Mouse (Mus musculus) hindlimb bud, embryonic 11.5 days (tissue): ENCODE measurements at regions not wholly inside any gene's neighbourhood (a gene's known extent, or its start where the extent isn't known, plus 50 kb on each side); places are given as distances from the start of the nearest gene placed in this dataset.

Experiments
- DNase-seq: peaks from one replicate; pipeline ENCODE4 v3.0.0-alpha.2; 2012; ENCODE audit warnings: low read depth, low spot score; ENCODE audit errors: extremely low spot score

DNA sequence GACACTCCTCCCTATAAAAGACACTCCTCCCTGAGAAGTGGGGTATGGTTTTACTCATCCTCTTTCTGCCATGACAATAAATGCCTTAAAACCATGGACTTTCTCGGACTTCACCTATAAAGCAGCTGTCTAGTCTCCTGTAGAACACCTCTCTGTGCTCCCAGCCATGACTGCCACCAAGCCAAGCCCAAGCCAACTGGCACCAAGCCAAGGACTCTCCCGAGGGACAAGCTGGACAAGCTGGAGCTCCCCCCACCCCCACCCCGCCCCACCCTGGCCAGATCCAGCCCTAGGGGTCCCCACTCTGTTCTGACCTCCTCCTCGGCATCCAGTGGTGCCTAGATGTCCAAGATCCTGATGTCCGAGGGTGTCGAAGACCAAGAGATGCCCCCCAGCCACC lies 76.6 kb upstream of the Plcl2 start:
- DNase-seq: no peak

- no peak for DNase-seq
These were observed 70.2 kb upstream of the Plcl2 start for GRCm38 (mm10) chr17:50438960-50439359.

GRCm38 (mm10) chr17:50439365-50439764 lies 69.8 kb upstream of the Plcl2 start:
- DNase-seq: no peak

DNA sequence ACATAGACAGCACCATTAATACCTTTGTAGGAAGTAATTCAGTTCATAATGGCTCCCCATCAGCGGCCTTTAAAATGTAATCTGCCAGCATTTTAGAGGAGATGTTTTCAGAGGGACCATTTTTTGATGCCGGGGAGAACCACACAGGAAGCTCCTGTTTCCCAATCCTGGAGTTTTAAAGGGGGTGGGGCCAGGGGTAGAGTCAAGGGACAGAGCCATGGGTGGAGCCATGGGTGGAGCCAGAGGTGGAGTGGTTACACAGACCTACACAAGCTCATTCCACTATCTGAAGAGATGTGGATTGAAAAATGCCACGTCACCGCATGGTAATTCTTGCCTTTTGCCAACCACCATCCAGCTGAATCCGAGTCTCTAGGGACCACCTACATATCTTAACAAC lies 67.1 kb upstream of the Plcl2 start:
- DNase-seq: no peak

DNA sequence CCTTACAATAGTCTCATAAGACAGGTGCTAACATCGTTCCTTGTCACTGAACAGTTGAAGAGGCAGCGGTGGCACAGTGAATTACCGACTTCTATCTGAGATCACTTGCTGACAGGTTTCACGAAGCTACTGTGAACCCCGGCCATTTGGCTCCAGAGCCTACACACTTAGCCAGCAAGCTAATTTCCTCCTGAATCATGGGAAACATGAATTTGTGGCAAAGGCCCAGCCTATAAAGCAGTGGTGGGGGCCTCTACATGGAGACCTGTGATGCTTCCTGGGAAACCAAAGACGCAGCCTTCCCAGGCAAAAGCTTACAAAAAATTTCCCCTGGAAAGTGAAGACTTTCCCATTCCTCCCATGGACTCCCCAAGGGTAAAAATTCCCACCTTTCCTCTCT lies 66.3 kb upstream of the Plcl2 start:
- no peak for DNase-seq

- DNase-seq: no peak
These were observed 65.7 kb upstream of the Plcl2 start for GRCm38 (mm10) chr17:50443376-50444022.

DNA sequence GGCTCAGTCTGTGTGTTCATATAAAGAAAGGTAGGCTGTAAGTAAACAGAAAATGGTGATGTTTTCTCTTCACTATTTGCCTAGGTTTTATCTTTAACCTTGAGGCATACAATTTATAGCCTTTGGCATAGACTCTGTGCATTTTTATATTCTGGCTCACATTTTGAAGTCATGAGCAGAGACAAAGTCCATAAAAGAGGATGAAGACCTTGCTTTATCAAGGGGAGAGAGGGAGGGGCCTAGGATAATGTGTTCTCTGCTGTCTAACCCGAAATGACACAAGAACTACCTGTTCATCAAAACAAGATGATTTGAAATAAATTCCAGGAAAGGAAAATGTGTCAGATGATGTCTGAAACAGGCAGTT lies 65.2 kb upstream of the Plcl2 start:
- DNase-seq: no peak

DNA sequence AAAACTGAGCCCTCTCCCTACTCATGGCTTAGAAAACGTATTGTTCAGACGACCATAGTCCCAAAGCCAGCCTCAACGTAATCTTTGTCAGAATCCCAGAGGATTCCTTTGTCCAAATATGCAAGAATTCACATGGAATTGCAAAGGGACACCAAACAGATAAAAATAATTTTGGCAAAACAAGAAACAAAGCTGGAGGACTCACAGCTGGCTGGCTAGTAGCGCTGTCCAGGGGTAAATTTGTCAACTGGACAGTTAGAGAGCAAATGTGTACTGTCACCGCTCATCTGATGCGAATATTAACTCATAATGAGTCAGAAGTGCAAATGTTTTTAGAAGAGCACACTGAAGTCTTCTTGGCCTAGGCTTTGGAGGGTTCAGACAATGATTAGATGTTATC lies 60.5 kb upstream of the Plcl2 start:
- DNase-seq: no peak

- DNase-seq: no peak
These were observed 57.6 kb upstream of the Plcl2 start for GRCm38 (mm10) chr17:50451606-50452005.

DNA sequence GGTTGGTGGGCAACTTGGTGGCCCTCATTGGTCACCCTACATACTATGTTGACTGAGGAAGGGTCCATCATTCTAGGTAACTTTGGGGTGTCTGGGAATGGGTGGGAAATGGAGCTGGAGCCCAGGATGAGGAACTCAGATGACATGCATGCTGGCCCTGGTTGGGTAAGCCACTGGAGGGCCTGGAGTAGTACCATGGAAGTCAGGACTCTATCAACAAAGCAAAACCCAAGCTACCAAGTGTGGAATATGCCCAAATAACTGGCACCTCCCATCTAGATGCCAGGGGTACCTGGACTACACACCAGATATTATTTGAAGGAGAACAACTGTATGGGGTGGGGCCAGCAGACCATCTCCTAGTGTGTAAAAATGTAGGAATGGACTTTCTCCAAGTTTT lies 55.7 kb upstream of the Plcl2 start:
- no peak for DNase-seq

DNA sequence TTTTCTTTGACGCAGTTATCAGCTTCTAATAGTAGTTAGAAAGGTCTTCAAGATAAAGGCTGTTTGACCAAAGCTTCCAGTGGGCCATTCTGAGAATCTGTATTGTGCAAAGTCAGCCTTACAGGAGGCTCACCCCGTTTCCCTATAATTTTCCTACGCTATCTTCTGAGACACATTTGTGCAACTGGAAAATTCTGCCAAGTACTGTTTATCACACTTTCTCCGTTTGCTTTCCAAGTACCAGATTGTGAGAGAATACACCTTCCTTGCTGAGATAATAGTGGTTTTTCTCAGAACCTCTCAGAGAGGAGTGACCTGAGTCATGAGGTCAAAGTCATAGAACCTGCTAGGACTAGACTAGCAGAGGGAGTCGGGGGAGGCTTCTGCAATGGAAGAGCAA lies 55.2 kb upstream of the Plcl2 start:
- no peak for DNase-seq

DNA sequence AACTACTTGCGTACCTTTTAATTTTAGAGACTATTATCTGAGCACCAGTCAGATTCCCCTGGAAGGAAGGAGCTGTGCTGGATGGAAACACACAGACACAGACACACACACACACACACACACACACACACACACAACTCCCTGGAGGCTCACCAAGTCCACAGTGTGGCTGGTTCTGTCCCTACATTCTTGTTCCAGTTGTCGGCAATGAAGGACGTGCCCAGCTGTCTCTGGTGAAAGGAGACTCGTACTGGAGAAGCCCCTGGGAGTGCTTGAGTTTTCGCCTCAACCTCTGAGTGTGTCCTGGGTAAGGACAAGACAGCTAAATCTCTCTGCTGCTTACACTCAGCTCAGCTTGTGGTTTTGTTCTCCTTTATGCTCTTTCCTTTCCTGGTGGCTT lies 54.3 kb upstream of the Plcl2 start:
- no peak for DNase-seq

DNA sequence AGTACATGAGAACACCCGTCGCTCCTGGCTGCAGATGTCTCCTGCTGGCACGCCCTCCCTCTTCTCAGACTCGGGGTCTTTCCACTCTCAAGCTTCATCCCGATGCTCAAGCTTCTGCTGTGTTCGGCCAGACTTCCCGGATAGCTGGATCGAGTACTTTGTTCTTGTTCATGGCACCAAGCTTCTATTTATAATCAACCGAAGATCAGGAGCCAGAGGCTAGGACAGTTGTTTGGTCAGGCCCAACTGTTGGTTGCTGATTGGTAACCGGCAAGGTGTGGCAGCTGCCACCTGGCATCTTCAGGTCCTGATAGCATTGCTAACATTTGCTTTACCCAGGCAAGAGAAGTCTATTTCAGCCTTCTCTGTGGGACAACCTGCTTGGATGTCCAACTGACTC lies 53.5 kb upstream of the Plcl2 start:
- no peak for DNase-seq

GRCm38 (mm10) chr17:50457053-50457697 lies 52.0 kb upstream of the Plcl2 start:
- DNase-seq: no peak

GRCm38 (mm10) chr17:50458232-50458631 lies 51.0 kb upstream of the Plcl2 start:
- no peak for DNase-seq
